Mouse (Mus musculus) CH12.LX (cell line): ENCODE data around the gene Ppp4r2. TPM values are rescaled to one million over a fixed set of nuclear protein-coding genes. Genes with fewer than 3 reads are reported as not detected.
A peak's percentile ranks its signal among the peaks of the same experiment; 100 is the strongest.

ENCODE experiments used
- DNase-seq: peaks from one replicate; pipeline ENCODE4 v3.0.0-alpha.2; 2013; ENCODE audit errors: extremely low read depth
- H3K27ac ChIP-seq: 2 replicates; pipeline ENCODE4 v1.5.1; 2012; ENCODE audit warnings: low read depth, mild to moderate bottlenecking, control low read depth, moderate library complexity; ENCODE audit not compliant: insufficient read depth
- H3K27me3 ChIP-seq: replicated peaks from 2 replicates; pipeline ENCODE3; 2012; ENCODE audit warnings: inconsistent platforms
- H3K36me3 ChIP-seq, 2 experiments: replicated peaks in 1 of 2; 2 replicates each; pipeline versions ENCODE3 to v1.6.1; 2012; ENCODE audit warnings: inconsistent platforms in 1 of 2, low read length in 1 of 2, mild to moderate bottlenecking in 1 of 2, mixed read lengths in 1 of 2, moderate library complexity in 1 of 2; ENCODE audit not compliant: control insufficient read depth in 1 of 2, insufficient read depth in 1 of 2
- H3K4me1 ChIP-seq, 2 experiments: 2 replicates each; pipeline ENCODE4 v1.6.1; 2012; ENCODE audit warnings: inconsistent platforms in 1 of 2, moderate library complexity in 1 of 2; ENCODE audit not compliant: insufficient read depth in 2 of 2, control insufficient read depth in 1 of 2
- H3K4me2 ChIP-seq: 2 replicates; pipeline ENCODE4 v1.6.1; 2012; ENCODE audit warnings: low read depth, mild to moderate bottlenecking, control low read depth; ENCODE audit not compliant: poor library complexity, insufficient read depth, severe bottlenecking
- H3K4me3 ChIP-seq, 3 experiments: fragments of 150-350 bp in 1 of 3; sonication (generic) in 1 of 3; replicated peaks in 1 of 3; 2 replicates each; pipeline versions ENCODE3 to v1.5.1; 2011 to 2012; ENCODE audit warnings: low read depth in 2 of 3, low read length in 2 of 3, mild to moderate bottlenecking in 2 of 3, moderate library complexity in 2 of 3, control low read depth in 1 of 3, improper control_type of control experiment in 1 of 3, inconsistent platforms in 1 of 3, mixed read lengths in 1 of 3; ENCODE audit not compliant: poor library complexity in 1 of 3
- H3K79me2 ChIP-seq: replicated peaks from 2 replicates; pipeline ENCODE4 v1.6.1; 2012; ENCODE audit warnings: mild to moderate bottlenecking, moderate library complexity; ENCODE audit not compliant: control insufficient read depth, poor library complexity, insufficient read depth, severe bottlenecking; ENCODE audit errors: extremely low read depth
- H3K9ac ChIP-seq: 2 replicates; pipeline ENCODE4 v1.6.1; 2012; ENCODE audit warnings: low read depth, mild to moderate bottlenecking, control low read depth, moderate library complexity; ENCODE audit not compliant: insufficient read depth
- H3K9me3 ChIP-seq: replicated peaks from 2 replicates; pipeline ENCODE3; 2012; ENCODE audit warnings: low read length, inconsistent platforms, mixed read lengths
- BHLHE40 ChIP-seq: IDR thresholded peaks from 2 replicates; pipeline ENCODE4 v1.6.1; 2011; ENCODE audit warnings: mild to moderate bottlenecking, low read depth, low read length, improper control_type of control experiment
- CHD1 ChIP-seq: IDR thresholded peaks from 2 replicates; pipeline ENCODE4 v1.6.1; 2012; ENCODE audit warnings: low read depth, low read length, improper control_type of control experiment, inconsistent platforms
- CHD2 ChIP-seq: IDR thresholded peaks from 2 replicates; pipeline ENCODE4 v1.6.1; 2011; ENCODE audit warnings: low read length, improper control_type of control experiment
- CTCF ChIP-seq, 2 experiments: IDR thresholded peaks in 1 of 2; conservative IDR thresholded peaks in 1 of 2; 2 replicates each; pipeline ENCODE4 v1.5.1; 2011 to 2012; ENCODE audit warnings: low read depth in 2 of 2, low read length in 2 of 2, improper control_type of control experiment in 1 of 2, inconsistent platforms in 1 of 2, mild to moderate bottlenecking in 1 of 2, moderate library complexity in 1 of 2
- E2F4 ChIP-seq: IDR thresholded peaks from 2 replicates; pipeline ENCODE4 v1.6.1; 2011; ENCODE audit warnings: low read depth, low read length, improper control_type of control experiment; ENCODE audit not compliant: insufficient replicate concordance
- ELF1 ChIP-seq: IDR thresholded peaks from 2 replicates; pipeline ENCODE4 v1.6.1; 2014; ENCODE audit warnings: low read depth, mild to moderate bottlenecking, inconsistent platforms, low read length, improper control_type of control experiment
- EP300 ChIP-seq: IDR thresholded peaks from 2 replicates; pipeline ENCODE4 v1.6.1; 2011; ENCODE audit warnings: low read length, improper control_type of control experiment
- ETS1 ChIP-seq: conservative IDR thresholded peaks from 2 replicates; pipeline ENCODE4 v1.6.1; 2012; ENCODE audit warnings: low read depth, mild to moderate bottlenecking, inconsistent platforms, low read length, improper control_type of control experiment, moderate library complexity
- GABPA ChIP-seq: IDR thresholded peaks from 2 replicates; pipeline ENCODE4 v1.6.1; 2012; ENCODE audit warnings: low read depth, low read length, improper control_type of control experiment, inconsistent platforms; ENCODE audit not compliant: insufficient replicate concordance
- HCFC1 ChIP-seq: IDR thresholded peaks from 2 replicates; pipeline ENCODE4 v1.6.1; 2012; ENCODE audit warnings: low read depth, mild to moderate bottlenecking, inconsistent platforms, low read length, improper control_type of control experiment
- IRF4 ChIP-seq: IDR thresholded peaks from 2 replicates; pipeline ENCODE4 v1.6.1; 2014; ENCODE audit warnings: low read depth, mild to moderate bottlenecking, inconsistent platforms, low read length, improper control_type of control experiment
- JUN ChIP-seq: IDR thresholded peaks from 2 replicates; pipeline ENCODE4 v1.6.1; 2011; ENCODE audit warnings: low read depth, mild to moderate bottlenecking, low read length, improper control_type of control experiment, moderate library complexity; ENCODE audit not compliant: insufficient read depth
- JUND ChIP-seq: conservative IDR thresholded peaks from 2 replicates; pipeline ENCODE4 v1.6.1; 2011; ENCODE audit warnings: low read depth, low read length, improper control_type of control experiment
- KAT2A ChIP-seq: IDR thresholded peaks from 2 replicates; pipeline ENCODE4 v1.6.1; 2012; ENCODE audit warnings: low read length, improper control_type of control experiment, inconsistent platforms; ENCODE audit not compliant: insufficient replicate concordance
- MAFK ChIP-seq: IDR thresholded peaks from 2 replicates; pipeline ENCODE4 v1.6.1; 2011; ENCODE audit warnings: low read length, improper control_type of control experiment; ENCODE audit not compliant: insufficient replicate concordance
- MAX ChIP-seq: IDR thresholded peaks from 2 replicates; pipeline ENCODE4 v1.6.1; 2011; ENCODE audit warnings: low read length, improper control_type of control experiment
- MAZ ChIP-seq: IDR thresholded peaks from 2 replicates; pipeline ENCODE4 v1.6.1; 2012; ENCODE audit warnings: low read depth, mild to moderate bottlenecking, inconsistent platforms, low read length, improper control_type of control experiment, moderate library complexity
- MEF2A ChIP-seq: IDR thresholded peaks from 2 replicates; pipeline ENCODE4 v1.6.1; 2014; ENCODE audit warnings: low read depth, mild to moderate bottlenecking, inconsistent platforms, low read length, improper control_type of control experiment, borderline replicate concordance
- MXI1 ChIP-seq: IDR thresholded peaks from 2 replicates; pipeline ENCODE4 v1.6.1; 2011; ENCODE audit warnings: mild to moderate bottlenecking, low read depth, low read length, improper control_type of control experiment
- MYC ChIP-seq: IDR thresholded peaks from 2 replicates; pipeline ENCODE4 v1.6.1; 2011; ENCODE audit warnings: low read depth, mild to moderate bottlenecking, improper control_type of control experiment, low read length
- NELFE ChIP-seq: IDR thresholded peaks from 2 replicates; pipeline ENCODE4 v1.6.1; 2011; ENCODE audit warnings: low read depth, low read length, improper control_type of control experiment
- NRF1 ChIP-seq: IDR thresholded peaks from 2 replicates; pipeline ENCODE4 v1.6.1; 2014; ENCODE audit warnings: low read depth, mild to moderate bottlenecking, inconsistent platforms, low read length, improper control_type of control experiment, moderate library complexity
- PAX5 ChIP-seq: IDR thresholded peaks from 2 replicates; pipeline ENCODE4 v1.6.1; 2012; ENCODE audit warnings: low read length, inconsistent platforms, mixed read lengths
- POLR2A ChIP-seq: IDR thresholded peaks from 2 replicates; pipeline ENCODE4 v1.6.1; 2011; ENCODE audit warnings: low read depth, mild to moderate bottlenecking, improper control_type of control experiment, low read length
- POLR2AphosphoS2 ChIP-seq: IDR thresholded peaks from 2 replicates; pipeline ENCODE4 v1.6.1; 2011; ENCODE audit warnings: low read depth, low read length, improper control_type of control experiment
- RAD21 ChIP-seq: IDR thresholded peaks from 2 replicates; pipeline ENCODE4 v1.6.1; 2011; ENCODE audit warnings: low read depth, mild to moderate bottlenecking, low read length, improper control_type of control experiment, moderate library complexity
- RCOR1 ChIP-seq: conservative IDR thresholded peaks from 2 replicates; pipeline ENCODE4 v1.6.1; 2012; ENCODE audit warnings: low read depth, mild to moderate bottlenecking, inconsistent platforms, low read length, improper control_type of control experiment
- SIN3A ChIP-seq: IDR thresholded peaks from 2 replicates; pipeline ENCODE4 v1.6.1; 2012; ENCODE audit warnings: low read length, improper control_type of control experiment, inconsistent platforms
- SMC3 ChIP-seq: IDR thresholded peaks from 2 replicates; pipeline ENCODE4 v1.6.1; 2011; ENCODE audit warnings: low read depth, low read length, improper control_type of control experiment
- TBP ChIP-seq: conservative IDR thresholded peaks from 2 replicates; pipeline ENCODE4 v1.6.1; 2011; ENCODE audit warnings: low read depth, low read length, improper control_type of control experiment
- TCF12 ChIP-seq: IDR thresholded peaks from 2 replicates; pipeline ENCODE4 v1.6.1; 2014; ENCODE audit warnings: low read depth, mild to moderate bottlenecking, inconsistent platforms, low read length, improper control_type of control experiment
- UBTF ChIP-seq: IDR thresholded peaks from 2 replicates; pipeline ENCODE4 v1.6.1; 2012; ENCODE audit warnings: low read depth, mild to moderate bottlenecking, inconsistent platforms, low read length, improper control_type of control experiment, moderate library complexity
- USF1 ChIP-seq: IDR thresholded peaks from 2 replicates; pipeline ENCODE4 v1.6.1; 2014; ENCODE audit warnings: low read depth, mild to moderate bottlenecking, inconsistent platforms, low read length, improper control_type of control experiment
- USF2 ChIP-seq: conservative IDR thresholded peaks from 2 replicates; pipeline ENCODE4 v1.6.1; 2011; ENCODE audit warnings: low read depth, low read length, improper control_type of control experiment
- ZC3H11A ChIP-seq: IDR thresholded peaks from 2 replicates; pipeline ENCODE4 v1.6.1; 2012; ENCODE audit warnings: low read depth, mild to moderate bottlenecking, inconsistent platforms, low read length, improper control_type of control experiment
- ZKSCAN1 ChIP-seq: IDR thresholded peaks from 2 replicates; pipeline ENCODE4 v1.6.1; 2012; ENCODE audit warnings: low read depth, inconsistent platforms, low read length, improper control_type of control experiment, borderline replicate concordance
- ZMIZ1 ChIP-seq: IDR thresholded peaks from 2 replicates; pipeline ENCODE4 v1.6.1; 2012; ENCODE audit warnings: low read depth, mild to moderate bottlenecking, inconsistent platforms, low read length, improper control_type of control experiment
- ZNF384 ChIP-seq: IDR thresholded peaks from 2 replicates; pipeline ENCODE4 v1.6.1; 2012; ENCODE audit warnings: low read depth, low read length, improper control_type of control experiment, inconsistent platforms
- dilution Hi-C: fragments of 300-500 bp; cut with MboI; formaldehyde crosslinking; loops from 2 replicates; pipeline ENCODE4 v1.14.3; 2020; ENCODE audit warnings: low sequenced_read_pairs; ENCODE audit not compliant: extremely low pct_unique_long_range_greater_than_20kb, extremely low pct_ligation_motif_present
- in situ Hi-C: fragments of 300-500 bp; cut with MboI; formaldehyde crosslinking; loops from 3 replicates; pipeline ENCODE4 v1.14.3; 2019; ENCODE audit warnings: low sequenced_read_pairs, low pct_ligation_motif_present, low pct_unique_long_range_greater_than_20kb, mixed read lengths
- polyA plus RNA-seq: library from polyadenylated mRNA; unstranded; fragments of >175 nt; gene quantifications from 2 replicates; pipeline ENCODE4 v1.2.1, GENCODE M21; 2012; ENCODE audit warnings: low read depth; ENCODE audit not compliant: insufficient read length
- total RNA-seq, 2 experiments: library from RNA; depleted of rRNA; stranded (reverse); fragments of 300-350 nt in 1 of 2; fragments of >200 nt in 1 of 2; gene quantifications; 2 replicates each; pipeline ENCODE4 v1.2.3; 2012 to 2014

The Ppp4r2 gene
- total RNA-seq (2012; rRNA removed) (53.3 and 60.1 TPM in 2 replicates), total RNA-seq (2014; rRNA removed) (134 and 144 TPM in 2 replicates), polyA plus RNA-seq (112 and 115 TPM in 2 replicates)

GRCm38 (mm10) chr6:100833355-100833754, at the start of gene Ppp4r2:
TSS of gene Ppp4r2 (plus strand) at chr6:100833622.
- H3K36me3 ChIP-seq, result peaks cover 24 to 35% of the 10 kb centered on the region in 2 experiments
- TF ChIP-seq MYC, result no peak
- TF ChIP-seq MAX, result no peak
- TF ChIP-seq MAFK, result no peak
- peak; percentile 83 for TF ChIP-seq BHLHE40
- no peak for TF ChIP-seq TBP
- peak; percentile 18; the same call in 1 of the 2 replicates for TF ChIP-seq MEF2A
- no peak; the same call in 1 of the 2 replicates for TF ChIP-seq HCFC1
- no peak for TF ChIP-seq KAT2A
- no peak for TF ChIP-seq UBTF
- TF ChIP-seq MXI1, result no peak
- no peak for TF ChIP-seq JUND
- no peak for TF ChIP-seq ETS1
- TF ChIP-seq RAD21, result no peak
- no peak for TF ChIP-seq ZMIZ1
- no peak for TF ChIP-seq ELF1
- no peak for TF ChIP-seq EP300
- TF ChIP-seq ZKSCAN1, result no peak
- TF ChIP-seq POLR2AphosphoS2, result no peak
- TF ChIP-seq CTCF (conservative IDR thresholded peaks at IDR 0.05 in 1 of 2, IDR thresholded peaks at IDR 0.05 in 1 of 2; ENCODE audit: low read depth in 2 of 2, low read length in 2 of 2), result no peak
- TF ChIP-seq POLR2A, result peak; percentile 63; the same call in 1 of the 2 replicates
- peak; percentile 89 for TF ChIP-seq NRF1
- no peak for TF ChIP-seq USF1
- no peak for TF ChIP-seq ZC3H11A
- TF ChIP-seq CHD1, result no peak
- TF ChIP-seq MAZ, result no peak
- 0 out of 2 replicates have a peak, but pooled peaks have one; percentile 36 for TF ChIP-seq IRF4
- TF ChIP-seq SIN3A, result no peak
- no peak for TF ChIP-seq SMC3
- no peak for TF ChIP-seq USF2
- TF ChIP-seq TCF12, result peak; percentile 63
- TF ChIP-seq RCOR1, result no peak
- no peak for TF ChIP-seq GABPA
- TF ChIP-seq CHD2, result no peak
- no peak for TF ChIP-seq ZNF384
- no peak for TF ChIP-seq E2F4
- no peak for TF ChIP-seq JUN
- no peak for TF ChIP-seq NELFE
- no peak for TF ChIP-seq PAX5
- peaks cover 6 to 70% of the 10 kb centered on the region in 2 experiments; a peak in 3 of 4 replicates for H3K4me1 ChIP-seq
- no peaks in the 10 kb centered on the region for H3K27me3 ChIP-seq
- DNase-seq, result peak; percentile 86
- H3K79me2 ChIP-seq, result peaks cover 46% of the 10 kb centered on the region
- H3K27ac ChIP-seq, result peak within 1 kb of the TSS; percentile 34; the same call in 1 of the 2 replicates
- H3K9ac ChIP-seq, result peak within 1 kb of the TSS; percentile 85
- H3K4me3 ChIP-seq, result peak within 1 kb of the TSS; percentile 77 to 86 (median 86)
- peaks cover 3% of the 10 kb centered on the region for H3K9me3 ChIP-seq
- in situ Hi-C loops, result no loop called here
- H3K4me2 ChIP-seq, result peak within 1 kb of the TSS; percentile 80
- dilution Hi-C loops, result no loop called here
